Mouse (Mus musculus): ENCODE results near the gene Masp1. TPM values are rescaled to one million over a fixed set of nuclear protein-coding genes. Genes with fewer than 3 reads are reported as not detected.

Masp1 gene
- total RNA-seq, 1 experiment = 2.8 TPM

DNA sequence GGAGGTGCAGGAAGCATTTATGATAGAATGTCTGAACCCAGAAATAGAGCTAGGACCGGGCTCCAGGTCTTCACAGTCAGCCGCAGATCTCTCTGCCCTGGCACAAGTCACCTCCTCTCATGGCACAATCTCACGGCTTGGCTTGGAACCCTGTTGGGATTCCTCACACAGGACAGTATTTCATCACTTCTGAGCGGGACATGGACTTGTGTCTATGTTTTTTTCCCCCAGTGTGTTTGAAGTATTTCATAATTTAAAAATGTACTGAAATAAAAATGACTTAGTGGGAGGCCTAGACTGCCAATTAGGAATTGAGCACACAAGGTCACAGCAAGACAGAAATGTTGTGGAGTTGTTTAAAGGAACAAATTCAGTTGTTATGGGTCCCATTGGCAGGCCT lies 76.4 kb downstream of the Masp1 start:
- in situ Hi-C loops (cut with MboI; ENCODE audit: low sequenced_read_pairs in 2 of 2, unreplicated experiment in 2 of 2) = no loop called here
- no peak overlapping the region for H3K27ac ChIP-seq (ENCODE audit: insufficient read depth, low read depth, low read length, poor library complexity, severe bottlenecking)
- TF ChIP-seq ZNF384 (IDR thresholded peaks at IDR 0.05; ENCODE audit: low read depth, low read length) = no peak
- TF ChIP-seq HCFC1 (IDR thresholded peaks at IDR 0.05; ENCODE audit: borderline replicate concordance, insufficient read depth, low read length) = no peak
- no peak for TF ChIP-seq MAFK (IDR thresholded peaks at IDR 0.05; ENCODE audit: insufficient read depth, low read depth, low read length)
- TF ChIP-seq CHD2 (IDR thresholded peaks at IDR 0.05; ENCODE audit: low read depth, low read length) = no peak
- TF ChIP-seq ZC3H11A (IDR thresholded peaks at IDR 0.05; ENCODE audit: borderline replicate concordance, low read depth, low read length) = no peak
- no peak overlapping the region for H3K9ac ChIP-seq (ENCODE audit: insufficient read depth, low read depth, low read length, poor library complexity, severe bottlenecking)
- no peak overlapping the region for H3K4me3 ChIP-seq (ENCODE audit: insufficient read depth in 1 of 2, low read depth in 1 of 2, low read length in 2 of 2, poor library complexity in 1 of 2, severe bottlenecking in 1 of 2)
- DNase-seq (ENCODE audit: low read depth, low spot score) = no peak
- no peaks in the 10 kb centered on the region; the same call in 1 of the 2 replicates for H3K9me3 ChIP-seq (ENCODE audit: control insufficient read depth, insufficient read depth, low read depth, low read length)
- no peaks in the 10 kb centered on the region for H3K4me1 ChIP-seq (ENCODE audit: control insufficient read depth in 2 of 2, insufficient read depth in 2 of 2, low read length in 2 of 2, poor library complexity in 1 of 2)
- H3K36me3 ChIP-seq (ENCODE audit: control insufficient read depth, insufficient read depth, low read length, poor library complexity, severe bottlenecking) = no peaks in the 10 kb centered on the region

DNA sequence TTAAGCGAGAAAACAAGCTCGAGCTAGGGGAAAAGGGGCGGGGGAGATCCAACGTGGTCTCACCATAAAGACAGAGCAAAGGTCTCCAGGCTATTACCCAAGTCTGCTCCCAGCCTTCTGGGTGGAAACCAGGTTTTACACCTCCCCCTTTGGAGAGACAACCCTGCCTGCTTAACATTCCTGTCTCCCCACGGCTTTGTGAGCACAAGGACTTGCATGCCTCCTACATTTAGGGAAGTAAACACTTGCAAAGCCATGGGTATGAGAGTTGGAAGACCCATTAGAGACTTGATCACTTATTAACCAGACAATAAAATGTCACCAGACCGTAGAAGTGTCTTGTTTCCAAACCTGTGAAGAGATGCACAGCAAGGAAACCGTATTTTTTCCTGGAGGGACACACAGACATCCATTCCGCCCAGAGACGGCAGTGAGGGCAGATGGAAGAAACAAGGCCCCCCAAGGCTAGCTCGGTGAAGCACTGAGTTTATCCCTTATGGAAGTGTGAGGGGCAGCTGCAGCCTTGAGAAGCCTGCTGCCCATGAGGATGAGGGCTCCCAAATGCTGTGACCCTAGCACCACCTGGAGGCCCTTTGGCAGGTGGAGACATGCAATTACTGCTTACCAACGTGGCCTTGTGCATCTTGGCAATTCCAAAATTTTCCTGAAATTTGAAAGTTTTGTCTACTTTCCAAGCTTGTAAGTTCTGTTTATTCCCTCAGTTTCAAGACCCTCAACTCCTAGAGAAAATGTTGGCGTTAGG lies 83.0 kb downstream of the Masp1 start:
- in situ Hi-C loops (cut with MboI; ENCODE audit: low sequenced_read_pairs in 2 of 2, unreplicated experiment in 2 of 2) = no loop called here
- no peaks in the 10 kb centered on the region for H3K36me3 ChIP-seq (ENCODE audit: control insufficient read depth, insufficient read depth, low read length, poor library complexity, severe bottlenecking)

DNA sequence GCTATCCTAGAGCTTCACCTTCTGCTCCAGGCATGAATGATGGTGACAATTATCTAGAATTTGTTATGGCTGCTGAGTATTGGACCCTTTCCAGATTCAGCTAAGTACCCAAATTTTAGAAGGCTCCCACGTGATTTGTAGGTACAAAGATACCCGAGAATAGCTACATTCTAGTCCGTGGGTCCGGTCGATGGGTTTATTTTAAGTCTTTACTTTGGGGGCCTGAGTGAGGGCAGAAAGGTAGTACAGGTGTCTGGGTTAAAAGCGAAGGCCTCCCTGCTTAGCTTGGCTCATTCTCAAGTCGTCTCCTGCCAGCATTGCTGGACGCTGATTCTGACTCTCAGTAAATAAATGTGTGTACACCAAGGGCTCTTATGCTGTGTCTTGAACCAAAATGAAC lies 90.6 kb downstream of the Masp1 start:
- Histone ChIP-seq H3K4me1 (ENCODE audit: control insufficient read depth in 2 of 2, insufficient read depth in 2 of 2, low read length in 2 of 2, poor library complexity in 1 of 2) (peaks cover 0 to 4% of the 10 kb centered on the region in 2 experiments; a peak in 1 of 4 replicates), H3K4me3 (ENCODE audit: insufficient read depth in 1 of 2, low read depth in 1 of 2, low read length in 2 of 2, poor library complexity in 1 of 2, severe bottlenecking in 1 of 2) (no peak overlapping the region), H3K36me3 (ENCODE audit: control insufficient read depth, insufficient read depth, low read length, poor library complexity, severe bottlenecking) (no peaks in the 10 kb centered on the region), H3K9ac (ENCODE audit: insufficient read depth, low read depth, low read length, poor library complexity, severe bottlenecking) (no peak overlapping the region), H3K27ac (ENCODE audit: insufficient read depth, low read depth, low read length, poor library complexity, severe bottlenecking) (no peak overlapping the region), H3K9me3 (ENCODE audit: control insufficient read depth, insufficient read depth, low read depth, low read length) (no peaks in the 10 kb centered on the region)
- DNase-seq (ENCODE audit: low read depth, low spot score) = no peak
- in situ Hi-C loops (cut with MboI; ENCODE audit: low sequenced_read_pairs in 2 of 2, unreplicated experiment in 2 of 2) = no loop called here
- no peak for TF ChIP-seq CHD2 (IDR thresholded peaks at IDR 0.05; ENCODE audit: low read depth, low read length)
- no peak for TF ChIP-seq MAFK (IDR thresholded peaks at IDR 0.05; ENCODE audit: insufficient read depth, low read depth, low read length)
- TF ChIP-seq ZC3H11A (IDR thresholded peaks at IDR 0.05; ENCODE audit: borderline replicate concordance, low read depth, low read length) = no peak
- no peak for TF ChIP-seq ZNF384 (IDR thresholded peaks at IDR 0.05; ENCODE audit: low read depth, low read length)
- no peak for TF ChIP-seq HCFC1 (IDR thresholded peaks at IDR 0.05; ENCODE audit: borderline replicate concordance, insufficient read depth, low read length)

More for the DNA sequence above, 83.0 kb downstream of the Masp1 start:
- no peak overlapping the region for H3K9ac ChIP-seq (ENCODE audit: insufficient read depth, low read depth, low read length, poor library complexity, severe bottlenecking)
- H3K9me3 ChIP-seq (ENCODE audit: control insufficient read depth, insufficient read depth, low read depth, low read length) = no peaks in the 10 kb centered on the region; the same call in 1 of the 2 replicates
- H3K27ac ChIP-seq (ENCODE audit: insufficient read depth, low read depth, low read length, poor library complexity, severe bottlenecking) = no peak overlapping the region
- DNase-seq (ENCODE audit: low read depth, low spot score) = no peak
- TF ChIP-seq MAFK (IDR thresholded peaks at IDR 0.05; ENCODE audit: insufficient read depth, low read depth, low read length) = no peak
- peak; percentile 40; the same call in 1 of the 2 replicates for TF ChIP-seq ZC3H11A (IDR thresholded peaks at IDR 0.05; ENCODE audit: borderline replicate concordance, low read depth, low read length)
- no peak for TF ChIP-seq HCFC1 (IDR thresholded peaks at IDR 0.05; ENCODE audit: borderline replicate concordance, insufficient read depth, low read length)
- H3K4me3 ChIP-seq (ENCODE audit: insufficient read depth in 1 of 2, low read depth in 1 of 2, low read length in 2 of 2, poor library complexity in 1 of 2, severe bottlenecking in 1 of 2) = no peak overlapping the region
- no peaks in the 10 kb centered on the region for H3K4me1 ChIP-seq (ENCODE audit: control insufficient read depth in 2 of 2, insufficient read depth in 2 of 2, low read length in 2 of 2, poor library complexity in 1 of 2)

DNA sequence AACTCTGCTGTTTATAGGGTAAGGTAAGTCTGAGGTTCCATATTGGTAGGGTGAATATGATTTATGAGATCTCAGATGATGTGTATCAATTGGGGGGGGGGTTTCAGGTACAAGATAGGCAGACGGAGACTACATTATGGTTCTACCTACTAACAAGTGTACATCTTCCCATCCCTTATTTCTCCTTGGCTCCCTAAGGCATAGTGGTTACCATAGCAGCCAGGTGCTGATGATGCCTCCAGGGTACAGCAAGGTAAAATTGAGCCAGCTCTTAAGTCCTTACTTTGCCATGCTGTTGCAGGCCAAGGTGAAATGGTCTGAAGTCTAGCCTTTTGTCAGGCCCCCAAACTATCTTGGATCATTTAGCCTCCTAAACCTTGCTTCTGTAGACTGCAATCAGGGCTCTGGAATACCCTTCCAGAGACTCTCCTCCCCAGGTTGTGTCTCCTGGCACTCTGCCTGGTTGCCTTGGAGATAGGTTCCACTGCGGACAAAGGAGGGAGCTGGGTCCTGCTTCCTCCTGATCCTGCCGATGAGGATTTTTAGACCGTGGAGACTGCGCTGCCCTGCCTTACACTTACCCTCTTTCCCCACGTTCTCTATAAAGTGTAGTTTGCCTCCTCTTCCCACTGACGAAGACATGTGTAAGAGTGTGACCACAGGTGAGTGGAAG lies 91.8 kb downstream of the Masp1 start, which contains the start of gene Rtp1:
Gene Rtp1 (plus strand): TSS at position 487 of the 673 bp plus-strand sequence.
- in situ Hi-C loops (cut with MboI; ENCODE audit: low sequenced_read_pairs in 2 of 2, unreplicated experiment in 2 of 2) = no loop called here
- H3K4me1 ChIP-seq (ENCODE audit: control insufficient read depth in 2 of 2, insufficient read depth in 2 of 2, low read length in 2 of 2, poor library complexity in 1 of 2) = peaks cover 0 to 4% of the 10 kb centered on the region in 2 experiments; a peak in 1 of 4 replicates
- no peak within 1 kb of the TSS for H3K9ac ChIP-seq (ENCODE audit: insufficient read depth, low read depth, low read length, poor library complexity, severe bottlenecking)

More for the DNA sequence above, 91.8 kb downstream of the Masp1 start, which contains the start of gene Rtp1:
- Histone ChIP-seq H3K36me3 (ENCODE audit: control insufficient read depth, insufficient read depth, low read length, poor library complexity, severe bottlenecking) (no peaks in the 10 kb centered on the region), H3K27ac (ENCODE audit: insufficient read depth, low read depth, low read length, poor library complexity, severe bottlenecking) (no peak within 1 kb of the TSS), H3K9me3 (ENCODE audit: control insufficient read depth, insufficient read depth, low read depth, low read length) (no peaks in the 10 kb centered on the region), H3K4me3 (ENCODE audit: insufficient read depth in 1 of 2, low read depth in 1 of 2, low read length in 2 of 2, poor library complexity in 1 of 2, severe bottlenecking in 1 of 2) (no peak within 1 kb of the TSS)
- no peak for TF ChIP-seq MAFK (IDR thresholded peaks at IDR 0.05; ENCODE audit: insufficient read depth, low read depth, low read length)
- TF ChIP-seq HCFC1 (IDR thresholded peaks at IDR 0.05; ENCODE audit: borderline replicate concordance, insufficient read depth, low read length) = no peak
- TF ChIP-seq ZC3H11A (IDR thresholded peaks at IDR 0.05; ENCODE audit: borderline replicate concordance, low read depth, low read length) = no peak
- TF ChIP-seq ZNF384 (IDR thresholded peaks at IDR 0.05; ENCODE audit: low read depth, low read length) = no peak
- TF ChIP-seq CHD2 (IDR thresholded peaks at IDR 0.05; ENCODE audit: low read depth, low read length) = no peak
- DNase-seq (ENCODE audit: low read depth, low spot score) = no peak
